In genomic region chr1:176835501-176836294, GRCm38 (mm10) we compare ENCODE assay signal across 7 mouse cellular contexts. TPM values are rescaled to one million over a fixed set of nuclear protein-coding genes. Genes with fewer than 3 reads are reported as not detected.
A peak's percentile ranks its signal among the peaks of the same experiment; 100 is the strongest.
DNase-seq lines count a peak whose midpoint lies in the region; ATAC-seq and TF ChIP-seq lines count a peak whose summit lies in the region.

No protein-coding gene starts in this region.

- H3K9ac ChIP-seq in hindbrain, embryonic 11.5 days (ENCODE audit: low read depth, low read length) = peak overlapping the region; percentile 43; the same call in 1 of the 2 replicates

- no peak for TF ChIP-seq POLR2A in thymus, adult 2 months (IDR thresholded peaks at IDR 0.05; ENCODE audit: control insufficient read depth, extremely low read depth, insufficient read depth, low read length, poor library complexity)

- H3K4me3 ChIP-seq in thymus, adult 2 months (ENCODE audit: control insufficient read depth, insufficient read depth, low read length) = peak overlapping the region; percentile 35
- H3K4me3 ChIP-seq in hindbrain, embryonic 11.5 days (ENCODE audit: low read depth, low read length) = peak overlapping the region; percentile 30
- peak overlapping the region; percentile 53 for H3K4me3 ChIP-seq in macrophage (ENCODE audit: inconsistent target)

- 34% methylated on average over 41 of the region's 41 CpGs for WGBS in thymus, adult 2 months
- 2% methylated on average over 41 of the region's 41 CpGs for WGBS in hindbrain, embryonic 11.5 days
- WGBS in macrophage (ENCODE audit: missing documents) = 11% methylated on average over 32 of the region's 41 CpGs

- peaks cover 8% of the 10 kb centered on the region for H3K4me1 ChIP-seq in thymus, adult 2 months (replicated peaks; ENCODE audit: control insufficient read depth, insufficient read depth, low read length)
- peaks cover 3% of the 10 kb centered on the region for H3K4me1 ChIP-seq in hindbrain, embryonic 11.5 days (replicated peaks; ENCODE audit: control insufficient read depth, insufficient read depth, low read length)

- no peaks in the 10 kb centered on the region; the same call in 1 of the 2 replicates for H3K27me3 ChIP-seq in thymus, adult 2 months (ENCODE audit: control insufficient read depth, insufficient read depth, low read length)
- H3K27me3 ChIP-seq in hindbrain, embryonic 11.5 days (ENCODE audit: control insufficient read depth, insufficient read depth, low read length) = no peaks in the 10 kb centered on the region; the same call in 1 of the 2 replicates

- peak; percentile 30 for ATAC-seq in common myeloid progenitor, adult 5-6 weeks (replicated peaks; ENCODE audit: low read depth, poor library complexity, severe bottlenecking)
- ATAC-seq in hindbrain, embryonic 11.5 days (ENCODE audit: low FRiP score) = peak; percentile 54

- H3K9me3 ChIP-seq in hindbrain, embryonic 11.5 days (ENCODE audit: control insufficient read depth, low read length) = no peaks in the 10 kb centered on the region

- TF ChIP-seq CTCF in thymus, adult 2 months (IDR thresholded peaks at IDR 0.05; ENCODE audit: borderline replicate concordance, control insufficient read depth, extremely low read depth, insufficient read depth, low read length, poor library complexity) = no peak

- DNase-seq in thymus, adult 2 months = peak; percentile 30
- no peak for DNase-seq in thymus, adult 18-20 months
- peak; percentile 42 for DNase-seq in hindbrain, embryonic 11.5 days (ENCODE audit: low spot score)
- DNase-seq in testis, postnatal 10 days (ENCODE audit: low spot score) = peak; percentile 49
- no peak for DNase-seq in left cerebral cortex, postnatal 4 days

- H3K27ac ChIP-seq in thymus, adult 2 months (ENCODE audit: control insufficient read depth, insufficient read depth, low read length) = no peak overlapping the region
- H3K27ac ChIP-seq in hindbrain, embryonic 11.5 days (ENCODE audit: low read depth, low read length) = no peak overlapping the region
- H3K27ac ChIP-seq in macrophage = peak overlapping the region; percentile 84

- peak overlapping the region; percentile 62 for H3K4me2 ChIP-seq in hindbrain, embryonic 11.5 days (replicated peaks; ENCODE audit: low read depth, low read length)

- intact Hi-C loops in left cerebral cortex, postnatal 4 days (cut with DNase I) = no loop called here

- peaks cover 48% of the 10 kb centered on the region for H3K79me2 ChIP-seq in macrophage (ENCODE audit: inconsistent target)

- peaks cover 9% of the 10 kb centered on the region for H3K36me3 ChIP-seq in thymus, adult 2 months (ENCODE audit: control insufficient read depth, insufficient read depth, low read length)
- H3K36me3 ChIP-seq in hindbrain, embryonic 11.5 days (ENCODE audit: control insufficient read depth, insufficient read depth, low read length) = no peaks in the 10 kb centered on the region
- H3K36me3 ChIP-seq in macrophage (ENCODE audit: inconsistent target) = peaks cover 13% of the 10 kb centered on the region; the same call in 1 of the 2 replicates

RNA-seq across cellular contexts. Expression of gene Sdccag8, which starts 21.2 kb away (rescaled TPM):
- polyA plus RNA-seq in thymus, adult 2 months (2012; rRNA removed) = 5.1 and 6.2 TPM in 2 replicates
- total RNA-seq in common myeloid progenitor, adult 5-6 weeks (2017) = 29.6 and 31.5 TPM in 2 replicates
- polyA plus RNA-seq in hindbrain, embryonic 11.5 days (2014; fragmentation: Nextera tagmentation; extraction: Ambion mirVana) = 23.9 and 26.7 TPM in 2 replicates
- 100 to 1,000 TPM in 20 of 26 experiments, 10 to 100 TPM in 6; 19.6 to 230 (median 169) TPM for total RNA-seq in macrophage (2018; cell fraction: chromatin; rRNA removed)
- total RNA-seq in macrophage (2018; cell fraction: cytosol; rRNA removed) = 10 to 100 TPM; 12.2 to 27.5 (median 20.8) TPM
- 100 to 1,000 TPM in 2 of 26 experiments, 10 to 100 TPM in 24; 12.3 to 130 (median 61.5) TPM for total RNA-seq in macrophage (2018; cell fraction: nucleus; rRNA removed)
- 13.2 to 28.0 TPM (median 16.9 TPM) in 3 replicates for polyA plus RNA-seq in macrophage (2018)
- 10 to 100 TPM; 11.9 to 13.4 TPM for total RNA-seq in left cerebral cortex, postnatal 4 days (2021)

RNA-seq across cellular contexts. Expression of gene Cep170, which starts 21.8 kb away (rescaled TPM):
- 18.6 and 22.9 TPM in 2 replicates for polyA plus RNA-seq in thymus, adult 2 months (2012; rRNA removed)
- 51.8 TPM in 2 replicates for total RNA-seq in common myeloid progenitor, adult 5-6 weeks (2017)
- polyA plus RNA-seq in hindbrain, embryonic 11.5 days (2014; fragmentation: Nextera tagmentation; extraction: Ambion mirVana) = 80.1 and 108 TPM in 2 replicates
- 100 to 1,000 TPM in 21 of 26 experiments, 10 to 100 TPM in 5; 50.2 to 314 (median 236) TPM for total RNA-seq in macrophage (2018; cell fraction: chromatin; rRNA removed)
- 10 to 100 TPM; 26.3 to 74.1 (median 57.0) TPM for total RNA-seq in macrophage (2018; cell fraction: cytosol; rRNA removed)
- total RNA-seq in macrophage (2018; cell fraction: nucleus; rRNA removed) = 100 to 1,000 TPM in 22 of 26 experiments, 10 to 100 TPM in 4; 47.9 to 313 (median 152) TPM
- 31.7 to 45.2 TPM (median 34.6 TPM) in 3 replicates for polyA plus RNA-seq in macrophage (2018)
- 100 to 1,000 TPM; 334 to 375 TPM for total RNA-seq in left cerebral cortex, postnatal 4 days (2021)

Comparison
In these comparisons a context has a peak if more than half of its experiments do, and no peak if none do; other contexts are left out.
1. DNase-seq: peak in thymus, adult 2 months (single experiment), hindbrain, embryonic 11.5 days (single experiment) and testis, postnatal 10 days (single experiment); none in thymus, adult 18-20 months (0 of 2) and left cerebral cortex, postnatal 4 days (single experiment).
2. Peak in every context shown above with its lines, with median percentiles within 50 percentile points of each other: H3K4me3 ChIP-seq.